Mouse (Mus musculus) stomach, postnatal 0 days (tissue): ENCODE measurements around the gene Dph5. TPM values are rescaled to one million over a fixed set of nuclear protein-coding genes. Genes with fewer than 3 reads are reported as not detected.

Experiments used
- ATAC-seq: fragments of 200-750 bp; cut with Nextera tagmentation; 2 replicates; pipeline ENCODE4 v1.8.0; 2017; ENCODE audit not compliant: low FRiP score, low TSS enrichment
- DNase-seq: peaks from one replicate; pipeline ENCODE4 v3.0.0-alpha.2; 2016; ENCODE audit warnings: low spot score
- H3K27ac ChIP-seq: fragments of 300-500 bp; sonication (generic); replicated peaks from 2 replicates; pipeline ENCODE4 v1.5.1; 2014; ENCODE audit warnings: mild to moderate bottlenecking, control low read depth
- H3K27me3 ChIP-seq: fragments of 300-500 bp; sonication (generic); 2 replicates; pipeline ENCODE4 v1.6.1; 2014; ENCODE audit warnings: low read length; ENCODE audit not compliant: control insufficient read depth, insufficient read depth
- H3K36me3 ChIP-seq: fragments of 300-500 bp; sonication (generic); 2 replicates; pipeline ENCODE4 v1.6.1; 2014; ENCODE audit warnings: low read length, mixed read lengths; ENCODE audit not compliant: control insufficient read depth, insufficient read depth
- H3K4me1 ChIP-seq: fragments of 300-500 bp; sonication (generic); replicated peaks from 2 replicates; pipeline ENCODE4 v1.6.1; 2014; ENCODE audit warnings: antibody characterized with exemption; ENCODE audit not compliant: control insufficient read depth, insufficient read depth
- H3K4me2 ChIP-seq: fragments of 300-500 bp; sonication (generic); replicated peaks from 2 replicates; pipeline ENCODE4 v1.6.1; 2014; ENCODE audit warnings: low read depth, mild to moderate bottlenecking, control low read depth, moderate library complexity
- H3K4me3 ChIP-seq: fragments of 300-500 bp; sonication (generic); 2 replicates; pipeline ENCODE4 v1.5.1; 2014; ENCODE audit warnings: low read depth, low read length, control low read depth
- H3K9ac ChIP-seq: fragments of 300-500 bp; sonication (generic); 2 replicates; pipeline ENCODE4 v1.6.1; 2014; ENCODE audit warnings: mild to moderate bottlenecking, low read length, control low read depth, mixed read lengths
- H3K9me3 ChIP-seq: fragments of 300-500 bp; sonication (generic); 2 replicates; pipeline ENCODE4 v1.6.1; 2016; ENCODE audit warnings: low read length; ENCODE audit not compliant: control insufficient read depth
- CTCF ChIP-seq: IDR thresholded peaks from 2 replicates; pipeline ENCODE4 v1.5.1; 2016; ENCODE audit warnings: antibody characterized with exemption, low read depth, mild to moderate bottlenecking, moderate library complexity
- EP300 ChIP-seq: optimal IDR thresholded peaks from 2 replicates; pipeline ENCODE3; 2016; ENCODE audit warnings: antibody characterized with exemption
- WGBS: fragments of 180-500 bp; shearing (Covaris S2); extraction: QIAGEN DNeasy Blood & Tissue Kit; methylation state at CpG from one replicate; pipeline ENCODE4 v1.1.7; 2014; 5-methylcytosine and 5-hydroxymethylcytosine counted together
- polyA plus RNA-seq: library from polyadenylated mRNA; unstranded; fragments of >200 nt; fragmentation: Nextera tagmentation; extraction: Ambion mirVana; gene quantifications from 2 replicates; pipeline ENCODE4 v1.2.1, GENCODE M21; 2015

Gene Dph5
- polyA plus RNA-seq, 1 experiment from 2014 or later: 18.2 TPM

DNA sequence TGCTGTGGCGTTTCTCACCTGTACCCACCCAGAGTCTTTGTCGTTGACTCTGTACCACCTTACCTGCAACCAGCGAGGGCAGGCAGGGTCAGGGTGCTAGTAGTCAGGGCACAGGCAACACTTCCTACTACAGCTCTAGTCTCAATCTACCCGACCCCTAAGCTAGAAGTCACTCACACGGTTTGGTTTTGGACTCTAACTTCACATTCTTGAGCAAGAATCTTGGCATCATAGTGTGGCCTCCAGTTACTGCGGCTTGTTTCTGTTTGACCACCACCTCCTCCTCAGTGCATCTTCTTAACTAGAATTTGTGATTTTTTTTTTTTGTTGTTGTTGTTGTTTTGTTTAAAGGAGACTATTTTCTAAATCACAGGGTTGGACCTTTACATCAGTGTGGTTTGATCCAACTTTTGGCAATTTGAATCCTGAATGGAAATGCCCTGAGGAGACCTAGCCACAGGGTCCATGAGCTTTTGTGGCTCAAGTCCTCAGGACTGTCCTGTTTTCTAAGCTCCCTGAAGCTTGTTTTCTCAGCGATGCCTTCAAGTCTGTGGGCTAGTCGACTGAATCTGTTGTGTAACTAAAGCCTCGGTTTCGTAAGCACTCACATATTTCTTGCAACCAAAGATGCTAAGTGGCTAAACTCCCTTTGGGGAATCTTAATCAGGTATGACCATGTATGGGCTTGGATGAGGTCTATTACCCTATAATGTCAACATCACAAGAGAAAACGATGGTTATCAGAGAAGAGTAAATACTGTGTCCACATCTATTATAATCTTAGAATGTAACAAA lies 38.8 kb upstream of the Dph5 start:
- no peak overlapping the region for H3K4me2 ChIP-seq
- H3K36me3 ChIP-seq: no peaks in the 10 kb centered on the region
- no peaks in the 10 kb centered on the region for H3K27me3 ChIP-seq
- 75% methylated on average over 11 of the region's 11 CpGs for WGBS
- no peaks in the 10 kb centered on the region for H3K4me1 ChIP-seq
- no peak overlapping the region for H3K27ac ChIP-seq
- H3K4me3 ChIP-seq: no peak overlapping the region
- ATAC-seq: no peak
- no peak for TF ChIP-seq EP300
- no peak for TF ChIP-seq CTCF
- H3K9ac ChIP-seq: no peak overlapping the region
- DNase-seq: no peak
- no peaks in the 10 kb centered on the region for H3K9me3 ChIP-seq

DNA sequence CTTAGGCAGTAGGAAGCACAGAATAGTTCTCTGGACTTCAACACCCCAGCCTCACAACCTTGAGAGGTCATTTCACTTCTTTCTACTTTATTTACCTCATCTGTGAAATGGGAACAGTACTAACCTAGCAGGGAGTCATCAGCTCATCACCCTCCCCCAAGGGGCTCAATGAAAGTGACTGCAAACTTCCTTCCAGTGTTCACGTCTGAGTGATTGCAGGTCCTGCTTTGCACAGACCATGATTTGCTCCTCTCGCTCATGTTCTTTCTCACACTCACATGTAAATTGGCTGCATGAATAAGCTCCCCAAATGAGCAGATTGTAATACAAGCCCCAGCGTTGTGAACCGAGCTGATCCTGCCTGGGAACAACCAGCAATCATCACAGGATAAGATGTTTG lies 36.7 kb upstream of the Dph5 start:
- ATAC-seq: no peak
- WGBS: 66% methylated on average over 4 of the region's 4 CpGs
- no peaks in the 10 kb centered on the region for H3K27me3 ChIP-seq

DNA sequence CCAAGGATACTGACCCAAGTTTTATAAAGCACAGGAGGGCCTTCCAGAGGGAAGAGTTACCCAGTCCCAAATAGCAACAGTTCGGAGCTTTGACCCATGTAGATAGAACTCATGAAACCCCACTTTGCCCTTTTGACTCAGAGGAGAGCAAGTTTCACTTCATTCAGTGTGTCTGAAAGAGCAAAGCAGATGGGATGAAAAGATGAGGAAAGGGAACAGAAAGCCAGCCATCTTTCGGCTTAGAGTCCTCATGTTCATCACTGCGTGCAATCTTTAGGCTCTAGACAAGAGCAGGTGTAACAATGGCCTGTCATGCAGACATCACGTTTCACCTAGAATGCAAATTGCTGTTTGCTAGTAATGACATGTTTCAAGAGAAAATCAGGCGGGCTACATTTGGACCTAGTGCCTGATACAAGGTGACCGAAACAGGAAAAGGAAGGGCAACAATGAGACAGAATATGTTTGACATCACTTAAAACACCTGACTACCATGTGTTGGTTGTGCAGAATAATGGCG lies 32.9 kb upstream of the Dph5 start:
- Histone ChIP-seq H3K36me3 (no peaks in the 10 kb centered on the region), H3K9ac (no peak overlapping the region), H3K27ac (no peak overlapping the region), H3K27me3 (no peaks in the 10 kb centered on the region), H3K9me3 (no peaks in the 10 kb centered on the region), H3K4me3 (no peak overlapping the region), H3K4me2 (no peak overlapping the region), H3K4me1 (no peaks in the 10 kb centered on the region)
- TF ChIP-seq CTCF: no peak
- TF ChIP-seq EP300: no peak
- DNase-seq (no peak), ATAC-seq (no peak)
- WGBS: 87% methylated on average over 7 of the region's 7 CpGs

More for the DNA sequence above, 36.7 kb upstream of the Dph5 start:
- H3K4me2 ChIP-seq: no peak overlapping the region
- H3K9ac ChIP-seq: no peak overlapping the region
- DNase-seq: no peak
- H3K4me1 ChIP-seq: no peaks in the 10 kb centered on the region
- no peak for TF ChIP-seq CTCF
- no peak for TF ChIP-seq EP300
- H3K9me3 ChIP-seq: no peaks in the 10 kb centered on the region
- H3K4me3 ChIP-seq: no peak overlapping the region
- H3K27ac ChIP-seq: no peak overlapping the region
- no peaks in the 10 kb centered on the region for H3K36me3 ChIP-seq

DNA sequence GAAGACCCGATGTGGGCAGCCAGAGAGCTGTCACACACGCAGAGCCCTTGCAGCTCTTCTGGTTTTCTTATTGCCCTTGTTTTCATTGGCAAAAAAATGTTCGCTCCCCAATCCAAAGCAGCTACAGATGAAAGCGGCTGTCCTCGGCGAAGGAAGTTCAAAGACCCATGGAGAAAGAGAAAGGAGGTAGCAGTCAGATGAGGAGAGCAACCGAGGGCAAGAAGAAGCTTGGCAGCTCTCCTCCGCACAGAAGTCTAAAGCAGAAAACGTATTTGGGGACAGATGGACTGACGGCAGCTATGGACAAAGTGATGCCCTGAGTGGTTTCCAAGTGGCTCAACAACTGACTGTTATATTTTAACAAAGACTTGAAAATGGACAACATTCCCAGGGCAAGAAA lies 32.1 kb upstream of the Dph5 start:
- no peak overlapping the region for H3K27ac ChIP-seq
- H3K36me3 ChIP-seq: no peaks in the 10 kb centered on the region
- no peak for TF ChIP-seq EP300
- TF ChIP-seq CTCF: no peak
- no peak overlapping the region for H3K9ac ChIP-seq
- H3K4me2 ChIP-seq: no peak overlapping the region
- DNase-seq (no peak), ATAC-seq (no peak)
- 73% methylated on average over 10 of the region's 10 CpGs for WGBS
- no peaks in the 10 kb centered on the region for H3K9me3 ChIP-seq
- H3K4me3 ChIP-seq: no peak overlapping the region
- no peaks in the 10 kb centered on the region for H3K27me3 ChIP-seq
- no peaks in the 10 kb centered on the region for H3K4me1 ChIP-seq

DNA sequence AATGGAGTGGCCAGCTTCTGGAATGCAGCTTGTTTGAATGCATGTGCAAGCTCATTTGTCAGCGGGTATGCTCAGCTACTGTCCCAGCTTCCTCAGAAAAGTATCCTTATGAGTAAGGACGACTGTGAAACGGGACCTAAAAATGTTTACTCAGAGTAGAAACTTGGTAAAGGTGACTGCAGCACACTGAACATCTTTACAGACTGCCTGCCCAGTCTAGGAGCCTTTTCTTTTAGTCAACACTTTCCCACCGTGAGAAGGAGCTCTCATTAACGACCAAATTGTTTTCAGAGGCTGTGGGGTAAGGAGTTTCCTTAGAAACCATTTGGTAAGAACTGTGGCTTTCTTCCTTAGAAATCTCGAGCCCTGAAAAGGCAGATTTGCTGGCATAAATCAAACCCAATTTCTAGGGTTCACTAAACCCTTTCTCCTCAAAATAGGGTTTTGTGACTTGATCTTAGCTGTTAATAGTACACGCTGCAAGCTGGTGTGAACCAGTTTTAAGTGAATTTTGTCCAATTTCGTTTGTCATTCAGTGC lies 31.1 kb upstream of the Dph5 start:
- no peak for ATAC-seq
- WGBS: 30% methylated on average over 8 of the region's 8 CpGs
- no peaks in the 10 kb centered on the region for H3K9me3 ChIP-seq

DNA sequence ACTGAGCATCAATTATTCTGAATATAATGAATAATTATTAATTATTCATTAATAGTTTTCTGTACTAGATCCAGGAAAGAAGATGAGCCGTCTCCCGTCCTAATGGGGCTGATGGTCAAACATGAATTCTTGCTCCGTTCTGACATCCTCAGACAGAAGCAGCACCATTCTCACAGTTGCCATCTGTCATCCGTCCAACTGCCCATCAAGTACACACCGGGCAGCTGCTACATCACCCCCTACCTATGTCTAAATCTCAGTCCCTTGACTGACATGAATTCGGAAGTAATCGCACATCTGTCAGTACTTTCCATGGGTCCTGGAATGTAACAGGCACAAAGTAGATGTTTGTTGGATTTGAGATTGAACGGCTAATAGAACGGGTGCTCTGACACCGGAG lies 30.2 kb upstream of the Dph5 start:
- Histone ChIP-seq H3K9ac (no peak overlapping the region), H3K9me3 (no peaks in the 10 kb centered on the region), H3K27ac (no peak overlapping the region), H3K4me1 (no peaks in the 10 kb centered on the region), H3K27me3 (no peaks in the 10 kb centered on the region), H3K36me3 (no peaks in the 10 kb centered on the region), H3K4me3 (no peak overlapping the region), H3K4me2 (no peak overlapping the region)
- ATAC-seq (no peak), DNase-seq (no peak)
- no peak for TF ChIP-seq CTCF
- TF ChIP-seq EP300: no peak
- 89% methylated on average over 10 of the region's 10 CpGs for WGBS

More for the DNA sequence above, 31.1 kb upstream of the Dph5 start:
- no peaks in the 10 kb centered on the region for H3K27me3 ChIP-seq
- H3K4me3 ChIP-seq: no peak overlapping the region
- no peak overlapping the region for H3K27ac ChIP-seq
- H3K4me2 ChIP-seq: no peak overlapping the region
- TF ChIP-seq CTCF (no peak), EP300 (no peak)
- H3K4me1 ChIP-seq: no peaks in the 10 kb centered on the region
- H3K9ac ChIP-seq: no peak overlapping the region
- no peaks in the 10 kb centered on the region for H3K36me3 ChIP-seq
- no peak for DNase-seq
